Mouse (Mus musculus): ENCODE results near the gene Etv6. TPM values are rescaled to one million over a fixed set of nuclear protein-coding genes. Genes with fewer than 3 reads are reported as not detected.

The Etv6 gene
- total RNA-seq, 2 experiments from 2014 or later, result 16.9 to 18.5 TPM

DNA sequence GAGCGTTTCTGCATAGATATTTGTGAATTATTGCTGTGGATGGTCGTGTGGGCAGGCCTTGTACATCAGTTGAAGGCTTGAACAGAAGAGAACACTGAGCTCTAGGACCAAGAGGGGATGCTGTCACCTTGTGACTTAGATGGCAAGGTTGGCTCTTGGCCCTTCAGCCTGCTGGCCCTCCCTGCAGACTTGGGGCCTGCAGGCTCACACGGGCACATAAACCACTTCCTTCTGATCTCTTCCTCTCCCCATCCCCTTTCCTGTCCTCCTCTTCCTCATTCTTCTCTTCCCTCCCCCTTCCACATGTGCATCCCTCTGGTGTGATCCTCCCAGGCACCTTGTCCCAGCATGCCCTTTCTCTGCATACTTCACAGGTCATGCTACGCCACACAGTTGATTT is 60.1 kb downstream of the Etv6 start:
- no peak for DNase-seq (ENCODE audit: low spot score in 2 of 2)
- intact Hi-C loops (cut with DNase I), result no loop called here

DNA sequence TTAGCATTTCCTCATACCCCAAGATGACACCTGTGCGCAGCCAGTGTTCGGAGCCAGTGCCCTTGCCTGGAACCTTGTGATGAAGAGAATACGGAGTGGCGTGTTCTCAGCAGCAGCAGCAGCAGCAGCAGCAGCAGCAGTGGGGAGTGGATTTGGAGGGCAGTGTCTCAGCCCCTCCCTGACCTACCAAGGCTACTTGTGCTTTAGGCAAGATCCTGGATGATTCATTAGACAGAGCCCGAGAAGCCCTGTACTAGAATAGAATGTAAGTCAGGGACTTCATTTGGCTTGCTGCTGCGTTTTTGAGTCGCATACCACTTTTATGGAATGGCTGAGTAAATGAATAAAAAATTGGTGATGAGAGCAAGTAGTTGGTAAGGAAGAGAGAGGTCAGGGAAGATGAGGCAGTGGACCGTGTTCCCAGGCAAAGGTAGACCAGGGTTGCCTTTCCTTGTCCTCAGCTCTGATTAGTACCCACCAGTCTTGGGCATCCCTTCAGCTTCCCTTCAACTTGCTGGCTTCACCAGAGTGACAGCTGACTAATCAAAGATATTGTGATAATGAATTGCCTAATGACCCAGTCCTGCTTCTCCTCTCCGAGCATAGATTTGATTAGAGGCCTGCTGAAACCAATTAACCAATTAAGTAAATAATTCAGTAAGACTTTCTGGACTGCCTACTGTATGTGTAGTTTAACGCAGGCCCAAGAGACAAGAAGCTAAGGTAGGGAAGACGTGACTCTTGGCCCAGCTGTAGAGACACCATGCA is 64.7 kb downstream of the Etv6 start:
- intact Hi-C loops (cut with DNase I), result no loop called here

DNA sequence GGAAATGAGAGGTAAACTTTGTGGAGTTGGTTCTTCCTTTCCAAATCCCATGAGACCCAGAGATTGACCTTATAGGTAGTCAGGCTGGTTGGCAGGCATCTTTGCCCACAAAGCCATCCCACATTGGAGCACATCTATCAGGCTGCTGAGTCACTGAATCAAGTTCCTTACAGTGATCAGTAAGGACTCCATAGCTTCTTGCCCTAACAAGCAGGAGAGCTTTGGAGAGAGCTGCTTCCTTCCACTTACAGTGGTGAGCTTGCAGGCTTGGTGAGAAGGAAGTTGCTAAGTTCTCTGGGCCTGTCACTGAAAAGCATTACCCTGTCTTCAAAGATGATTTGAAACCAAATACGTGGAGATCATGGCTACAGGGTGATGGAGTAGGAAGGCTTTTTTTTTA is 66.9 kb downstream of the Etv6 start:
- intact Hi-C loops (cut with DNase I), result no loop called here
- DNase-seq (ENCODE audit: low spot score in 2 of 2), result no peak

More for the DNA sequence above, 64.7 kb downstream of the Etv6 start:
- no peak for DNase-seq (ENCODE audit: low spot score in 2 of 2)

DNA sequence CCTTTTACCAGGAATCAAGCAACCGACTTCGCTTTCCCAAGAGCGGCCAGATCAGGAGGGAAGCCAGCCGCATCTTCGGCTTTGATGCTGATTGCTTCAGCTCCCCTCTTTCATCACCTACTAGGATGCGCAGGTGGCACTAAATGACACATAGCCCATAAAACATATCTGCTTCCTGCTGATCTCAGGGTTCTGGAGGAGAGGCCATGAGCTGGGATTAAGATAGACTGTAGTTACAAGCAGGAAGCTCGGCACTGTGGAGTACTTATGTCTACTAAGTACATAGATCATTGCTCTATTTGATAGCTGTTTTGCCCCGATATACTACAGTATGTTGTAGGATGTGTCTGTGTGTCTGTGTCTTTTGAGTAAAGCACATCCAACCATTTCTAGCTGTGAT is 68.0 kb downstream of the Etv6 start:
- intact Hi-C loops (cut with DNase I), result no loop called here
- no peak for DNase-seq (ENCODE audit: low spot score in 2 of 2)

DNA sequence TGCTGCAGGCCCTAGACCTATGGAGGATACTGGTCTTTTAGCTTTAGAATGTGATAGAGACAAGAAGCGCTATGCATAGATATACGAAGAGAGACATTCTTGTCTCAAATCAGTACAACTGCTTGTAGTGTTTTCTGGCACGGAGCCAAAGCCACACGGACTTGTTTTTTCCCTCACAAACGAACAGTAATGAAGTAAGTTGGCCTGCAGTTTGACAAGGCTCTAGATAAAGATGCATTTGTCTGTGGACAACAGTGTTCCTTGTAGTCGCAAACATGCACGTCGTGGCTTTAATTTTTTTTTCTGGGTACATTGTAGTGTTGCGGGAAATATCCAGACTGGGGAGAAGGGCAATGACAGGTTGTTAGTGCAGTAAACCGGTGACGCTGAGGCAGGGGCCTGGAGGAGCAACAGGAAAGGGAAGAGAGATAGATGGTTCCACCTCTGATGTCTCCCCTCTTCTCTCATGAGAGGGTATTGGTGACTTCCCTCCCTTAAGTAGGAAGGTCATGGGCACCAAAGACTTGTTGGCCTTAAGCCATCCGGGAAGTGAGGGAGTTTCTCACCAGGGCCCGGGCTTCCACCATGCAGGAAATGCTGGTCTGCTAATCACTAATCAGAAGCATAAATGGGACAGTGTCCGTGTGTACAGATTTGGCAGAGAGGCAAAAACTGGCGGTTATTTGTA is 70.2 kb downstream of the Etv6 start:
- DNase-seq (ENCODE audit: low spot score in 2 of 2), result peak; percentile 49 to 57
- intact Hi-C loops (cut with DNase I), result no loop called here

DNA sequence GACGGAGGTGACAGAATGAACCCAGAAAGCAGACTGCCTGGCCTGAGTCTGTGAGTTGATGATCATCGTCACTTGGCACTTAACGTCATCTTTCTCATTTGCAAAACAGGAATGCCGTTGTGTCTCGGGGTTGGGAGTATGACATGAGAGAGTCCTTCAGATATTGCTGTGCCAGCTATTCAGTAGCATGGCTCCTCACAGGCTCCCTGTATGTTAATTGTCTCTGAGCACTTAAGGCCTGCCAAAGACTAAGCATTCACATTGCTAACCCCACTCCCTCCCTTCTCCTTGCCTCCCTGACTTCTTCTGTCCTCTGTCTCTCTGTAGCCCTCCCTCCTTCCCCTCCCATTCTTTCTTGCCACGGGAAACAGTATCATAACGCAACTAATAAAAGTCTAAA is 72.2 kb downstream of the Etv6 start:
- no peak for DNase-seq (ENCODE audit: low spot score in 2 of 2)
- intact Hi-C loops (cut with DNase I), result no loop called here

DNA sequence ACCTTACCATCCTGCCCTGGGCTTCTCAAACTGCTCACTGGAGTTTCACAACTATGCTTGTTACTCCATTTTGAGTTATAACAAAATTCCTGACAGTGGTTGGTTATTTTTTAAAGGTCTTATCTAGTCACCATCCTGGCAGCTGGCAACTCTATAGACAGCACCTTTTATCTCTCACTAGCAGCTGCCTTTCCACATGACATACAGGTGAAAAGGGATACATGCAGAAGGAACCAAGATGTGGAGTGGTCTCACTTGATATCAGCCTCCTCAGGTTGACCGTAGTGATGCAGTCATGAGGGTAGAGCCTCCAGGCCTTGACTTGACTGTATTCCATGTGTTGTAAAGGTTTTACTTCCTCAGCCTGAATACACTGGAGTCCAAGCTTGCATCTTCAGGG is 74.2 kb downstream of the Etv6 start:
- no peak for DNase-seq (ENCODE audit: low spot score in 2 of 2)
- intact Hi-C loops (cut with DNase I), result no loop called here

DNA sequence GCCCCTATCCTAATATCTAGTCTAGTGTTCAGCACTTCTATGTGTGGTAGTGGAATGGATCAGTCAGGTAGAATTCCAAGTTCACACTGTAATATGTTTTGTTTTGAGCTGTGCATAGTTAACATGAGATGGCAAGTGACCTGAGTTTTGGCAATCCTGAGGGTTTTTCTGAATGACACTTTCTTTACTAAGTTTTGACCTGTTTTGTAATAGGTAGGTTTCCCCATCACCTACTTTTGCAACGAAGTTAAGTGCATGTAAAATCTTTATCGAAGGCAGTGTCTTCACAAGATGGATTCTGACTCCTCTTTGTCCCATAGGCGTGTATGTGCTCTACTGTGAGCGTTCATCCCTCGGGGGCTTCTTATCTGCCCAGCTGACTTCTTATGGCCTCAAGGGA is 74.7 kb downstream of the Etv6 start:
- no peak for DNase-seq (ENCODE audit: low spot score in 2 of 2)
- intact Hi-C loops (cut with DNase I), result no loop called here

DNA sequence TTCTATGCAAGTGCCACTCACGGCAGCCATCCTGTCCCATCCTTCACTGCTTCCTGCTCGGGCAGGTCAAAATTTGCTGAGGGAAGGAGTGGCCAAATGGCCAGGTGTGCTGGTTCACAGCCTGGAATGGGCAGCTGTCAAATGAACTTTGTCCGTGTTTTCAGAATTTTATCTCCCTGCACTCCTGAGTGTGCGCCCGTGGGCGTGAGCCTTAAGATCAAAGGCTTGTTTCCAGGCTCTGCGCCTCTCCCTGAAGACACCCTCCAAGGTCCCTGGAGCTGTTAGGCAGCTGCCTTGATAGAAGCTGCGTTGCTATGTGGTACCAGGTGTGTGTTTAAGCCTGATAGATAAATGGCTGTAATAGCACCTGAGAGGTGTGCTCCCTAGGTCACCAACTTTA is 76.1 kb downstream of the Etv6 start:
- intact Hi-C loops (cut with DNase I), result no loop called here

DNA sequence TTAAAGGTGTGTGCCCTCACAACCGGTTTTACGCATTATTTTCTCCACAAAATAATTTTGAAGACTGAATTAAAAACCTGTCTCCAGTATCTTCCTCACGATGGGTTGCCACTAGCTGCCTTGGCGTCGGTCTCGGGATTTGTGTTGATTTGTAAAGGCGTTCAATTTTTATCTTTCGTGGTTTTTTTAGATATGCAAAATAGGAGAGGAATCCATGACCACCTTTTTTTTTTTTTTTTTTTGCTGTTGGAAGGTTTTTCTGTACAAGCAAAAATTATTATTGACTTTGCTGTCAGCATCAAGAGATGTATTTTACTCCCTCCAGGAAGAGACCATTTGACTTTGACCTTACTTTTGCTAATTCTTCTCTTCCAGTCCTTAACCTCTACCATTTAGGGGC is 77.3 kb downstream of the Etv6 start:
- DNase-seq (ENCODE audit: low spot score in 2 of 2), result no peak
- intact Hi-C loops (cut with DNase I), result no loop called here

More for the DNA sequence above, 76.1 kb downstream of the Etv6 start:
- no peak for DNase-seq (ENCODE audit: low spot score in 2 of 2)

DNA sequence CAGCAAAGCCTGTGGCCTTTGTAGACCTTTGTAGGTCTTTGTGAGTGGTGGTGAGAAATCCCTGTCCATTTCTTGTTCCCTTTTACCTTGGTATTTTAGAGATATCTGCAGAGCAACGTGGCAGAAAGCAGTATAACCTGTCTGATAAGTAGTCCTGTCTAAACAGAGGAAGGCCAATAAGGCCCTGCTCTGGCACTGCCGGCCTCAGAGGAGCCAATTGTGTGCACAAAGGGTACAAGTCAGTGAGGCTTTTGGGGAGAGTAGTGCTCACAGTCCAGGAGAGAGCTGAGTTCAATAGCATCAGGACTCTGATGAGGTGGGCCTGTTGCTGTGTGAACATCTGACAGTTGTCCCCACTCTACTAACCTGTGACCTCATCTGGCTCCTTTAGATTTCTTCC is 77.7 kb downstream of the Etv6 start:
- no peak for DNase-seq (ENCODE audit: low spot score in 2 of 2)
- intact Hi-C loops (cut with DNase I), result no loop called here

DNA sequence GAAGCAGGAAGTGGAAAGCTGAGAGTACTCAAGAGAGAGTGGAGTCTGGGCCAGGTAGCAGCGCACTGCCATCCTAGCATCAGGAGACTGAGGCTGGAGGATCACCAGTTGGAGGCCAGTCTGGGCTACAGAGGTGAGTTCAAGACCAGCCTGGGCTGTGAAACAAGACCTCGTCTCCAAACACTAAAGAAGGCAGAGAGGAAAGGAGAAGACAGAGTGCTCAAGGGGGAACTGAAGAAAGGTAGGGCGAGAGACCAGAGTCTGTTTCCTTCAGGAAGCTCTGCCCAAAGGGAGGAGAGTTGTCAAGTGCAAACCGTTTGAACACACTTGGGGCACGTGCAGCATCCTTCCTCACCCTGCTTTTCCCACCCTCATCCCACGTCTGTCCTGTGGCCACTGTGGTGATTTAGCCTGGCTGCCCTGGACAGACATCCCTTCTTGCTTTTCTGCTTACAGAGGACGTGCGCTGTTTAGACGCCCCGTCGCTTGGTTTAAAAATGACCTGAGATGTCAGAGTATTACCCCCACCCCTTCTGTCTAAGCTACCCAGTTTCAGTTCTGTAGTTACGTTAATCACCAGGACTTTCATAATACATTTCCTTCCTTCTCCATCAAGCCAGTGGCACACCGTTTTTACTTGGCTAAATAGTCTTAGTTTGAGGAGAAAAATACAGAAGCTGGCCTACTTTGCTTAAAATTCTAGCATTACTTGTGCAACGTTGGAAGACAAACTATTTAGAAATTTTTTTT is 79.9 kb downstream of the Etv6 start:
- intact Hi-C loops (cut with DNase I), result no loop called here

DNA sequence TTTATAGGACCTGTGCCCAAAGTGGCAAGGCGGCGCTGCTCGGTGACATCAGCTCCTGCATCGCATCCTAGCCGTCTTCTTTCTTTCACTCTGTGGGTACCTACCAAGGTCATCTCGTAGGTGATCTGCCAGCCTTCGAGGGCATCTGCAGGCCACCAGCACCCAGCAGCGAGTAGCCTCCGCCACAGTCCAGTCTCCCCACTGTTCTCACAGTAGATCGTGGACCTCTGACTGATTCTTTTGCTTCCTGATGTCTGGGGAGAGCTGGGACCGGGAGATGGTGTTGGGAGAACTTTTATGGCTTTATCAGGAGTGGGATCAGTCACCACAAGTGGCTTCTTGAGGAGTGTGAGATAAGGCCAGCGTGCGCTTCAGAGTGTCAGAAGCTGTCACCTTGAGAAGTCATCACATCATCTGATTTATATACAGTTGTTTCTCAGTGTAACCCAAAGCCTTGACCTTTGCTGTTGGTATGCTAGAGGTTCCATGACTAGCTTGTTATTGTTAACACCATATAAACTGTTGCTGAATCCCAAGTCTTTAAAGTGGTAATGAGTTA is 82.0 kb downstream of the Etv6 start:
- DNase-seq (ENCODE audit: low spot score in 2 of 2), result no peak
- intact Hi-C loops (cut with DNase I), result no loop called here

More for the DNA sequence above, 79.9 kb downstream of the Etv6 start:
- DNase-seq (ENCODE audit: low spot score in 2 of 2), result no peak

DNA sequence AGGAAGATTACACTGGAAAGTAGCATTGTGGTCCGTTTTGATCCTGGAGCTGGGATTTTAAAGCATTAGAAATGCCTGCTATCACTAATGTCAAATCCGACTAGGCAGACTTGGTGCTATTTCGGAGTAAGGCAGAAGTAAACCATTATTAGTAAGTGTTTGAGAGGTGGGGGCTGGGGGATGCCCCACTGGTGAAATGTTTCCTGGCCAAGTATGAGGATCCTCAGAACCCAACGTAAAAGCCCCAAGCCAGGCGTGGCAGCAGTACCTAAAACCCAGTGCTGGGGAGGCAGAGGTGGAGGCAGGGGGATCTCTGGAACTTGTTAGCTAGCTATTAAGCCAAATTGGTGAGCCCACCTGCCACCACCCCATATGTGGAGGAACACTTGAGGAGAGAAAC is 83.0 kb downstream of the Etv6 start:
- DNase-seq (ENCODE audit: low spot score in 2 of 2), result no peak
- intact Hi-C loops (cut with DNase I), result no loop called here

DNA sequence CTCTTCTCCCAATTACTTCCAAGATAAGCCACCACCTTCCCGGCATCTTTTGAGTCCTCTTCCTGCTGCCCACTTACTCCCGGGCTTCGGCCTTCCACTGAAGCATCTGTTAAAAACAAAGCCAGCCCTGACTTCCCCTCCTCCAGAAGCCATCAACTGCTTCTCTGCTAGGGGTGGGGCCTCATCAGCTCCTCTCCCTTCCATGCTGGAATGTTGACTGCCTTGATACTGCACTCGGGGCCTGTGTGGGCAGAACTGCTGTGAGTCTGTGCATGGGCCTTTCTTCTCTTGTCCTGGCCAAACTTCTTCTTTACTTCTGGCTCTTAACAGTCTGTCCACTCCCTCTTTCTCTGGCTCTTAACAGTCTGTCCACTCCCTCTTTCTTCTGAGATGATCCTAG is 83.6 kb downstream of the Etv6 start:
- intact Hi-C loops (cut with DNase I), result no loop called here
- DNase-seq (ENCODE audit: low spot score in 2 of 2), result no peak

DNA sequence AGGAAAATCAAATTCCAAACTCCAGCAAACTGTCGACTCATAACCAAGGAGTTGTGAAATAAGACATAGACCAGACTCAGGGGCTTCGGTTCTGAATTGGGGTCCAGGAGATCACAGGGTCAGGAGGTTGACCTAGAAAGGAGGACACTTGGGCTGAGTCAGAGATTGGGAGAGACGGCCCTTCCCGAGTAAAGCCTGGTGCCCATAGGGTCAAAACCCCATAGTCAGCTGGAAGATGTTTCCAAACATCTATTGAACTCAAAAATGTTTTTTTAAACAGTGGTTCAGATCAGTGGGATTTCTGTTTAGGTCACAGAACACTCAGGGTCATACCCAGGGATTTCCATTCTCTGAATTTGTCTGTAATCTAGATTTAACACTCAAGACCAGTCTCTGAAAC is 84.7 kb downstream of the Etv6 start:
- no peak for DNase-seq (ENCODE audit: low spot score in 2 of 2)
- intact Hi-C loops (cut with DNase I), result no loop called here

DNA sequence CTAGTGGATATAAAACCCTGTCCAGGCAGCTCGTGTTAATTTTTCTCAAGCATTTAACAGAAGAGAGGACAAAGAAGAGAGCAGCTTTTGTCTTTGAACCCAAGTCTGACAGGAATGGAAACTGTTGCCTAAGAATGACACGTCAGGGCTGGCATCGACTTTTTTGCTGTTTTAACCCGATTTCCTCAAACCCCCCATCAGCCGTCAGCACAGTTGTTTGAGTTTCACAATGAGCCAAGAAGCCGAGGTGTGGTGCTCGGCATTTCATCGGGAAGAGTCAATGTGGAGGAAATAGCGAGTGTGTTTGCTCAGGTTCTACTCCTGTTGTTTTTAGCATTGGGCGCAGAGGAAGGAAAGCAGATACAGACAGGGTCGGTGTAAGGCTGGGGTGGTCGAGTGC is 85.2 kb downstream of the Etv6 start:
- DNase-seq (ENCODE audit: low spot score in 2 of 2), result no peak
- intact Hi-C loops (cut with DNase I), result no loop called here

DNA sequence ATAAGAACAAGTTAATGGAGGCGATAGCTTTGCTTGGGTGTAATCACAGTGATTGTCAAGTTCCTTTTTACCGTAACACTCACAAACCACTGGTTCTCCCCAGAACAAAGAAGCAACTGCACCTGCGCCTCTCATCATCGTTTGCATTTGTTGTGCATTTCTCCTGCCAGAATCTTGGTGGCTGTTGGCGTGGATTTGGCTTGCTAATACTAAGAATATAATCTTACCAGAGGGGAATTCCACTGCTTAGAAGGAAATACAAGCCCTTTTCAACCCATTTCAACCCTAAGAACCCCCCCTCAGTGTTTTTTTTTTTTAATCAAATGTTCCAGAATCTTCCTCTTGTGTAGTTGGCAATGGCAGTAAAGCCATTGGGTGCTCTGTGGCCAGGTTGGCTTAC is 87.4 kb downstream of the Etv6 start:
- DNase-seq (ENCODE audit: low spot score in 2 of 2), result no peak
- intact Hi-C loops (cut with DNase I), result no loop called here

DNA sequence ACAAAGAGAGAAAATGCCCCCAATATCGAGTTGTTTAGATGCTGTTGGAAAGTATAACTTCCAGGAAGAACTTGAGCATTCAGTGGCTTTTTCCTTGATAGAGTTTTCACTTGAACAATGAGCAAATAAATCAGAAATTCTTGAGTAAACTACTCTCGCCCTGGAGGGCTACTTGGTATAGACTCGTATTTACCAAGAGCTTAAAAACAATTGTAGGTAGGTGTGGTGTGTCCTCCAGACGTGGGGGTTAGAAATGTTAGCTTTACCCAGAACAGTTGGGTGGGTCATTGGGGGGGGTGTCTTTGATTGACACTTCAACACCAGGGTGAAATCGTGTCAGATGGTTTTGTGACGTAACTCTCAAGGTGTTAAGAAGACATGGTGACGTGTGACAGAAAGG is 88.0 kb downstream of the Etv6 start:
- DNase-seq (ENCODE audit: low spot score in 2 of 2), result no peak
- intact Hi-C loops (cut with DNase I), result no loop called here

DNA sequence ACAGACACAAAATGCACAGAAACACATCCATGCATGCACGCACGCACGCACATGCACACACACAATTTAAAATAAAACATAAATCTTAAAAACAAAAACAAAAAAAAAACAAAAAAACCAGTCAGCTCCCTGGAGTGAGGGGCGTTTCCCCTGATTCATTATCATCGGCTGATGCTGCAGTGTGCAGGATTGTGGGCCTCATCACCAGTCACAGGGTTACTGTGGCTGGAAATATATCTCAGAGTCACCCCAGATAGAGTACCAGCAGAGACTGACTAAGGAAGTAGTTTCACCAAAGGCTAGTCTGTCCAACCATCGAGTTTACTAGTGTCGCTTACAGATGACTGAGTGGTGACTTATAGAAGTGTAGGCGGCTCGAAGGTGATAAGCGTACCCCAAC is 88.8 kb downstream of the Etv6 start:
- DNase-seq (ENCODE audit: low spot score in 2 of 2), result no peak
- intact Hi-C loops (cut with DNase I), result no loop called here
